Mouse (Mus musculus): Measurements from ENCODE around the gene Tbc1d22a.

GRCm38 (mm10) chr15:86169817-86170110 is 44.5 kb upstream of the Tbc1d22a start:
- TF ChIP-seq POLR2A (IDR thresholded peaks at IDR 0.05; ENCODE audit: control insufficient read depth, extremely low read depth, insufficient read depth, low read length, poor library complexity) (no peak), CTCF (IDR thresholded peaks at IDR 0.05; ENCODE audit: borderline replicate concordance, control insufficient read depth, extremely low read depth, insufficient read depth, low read length, poor library complexity) (no peak)

All from thymus, adult 2 months (tissue).